Mouse (Mus musculus) megakaryocyte-erythroid progenitor cell, adult 5-6 weeks (primary cell): ENCODE results near the gene Taf11. TPM values are rescaled to one million over a fixed set of nuclear protein-coding genes. Genes with fewer than 3 reads are reported as not detected.
A peak's percentile ranks its signal among the peaks of the same experiment; 100 is the strongest.

Experiments used
- ATAC-seq: replicated peaks from 2 replicates; pipeline ENCODE4 v1.8.0; 2016; ENCODE audit warnings: mild to moderate bottlenecking, inconsistent platforms; ENCODE audit not compliant: severe bottlenecking, poor library complexity, low FRiP score, low TSS enrichment
- total RNA-seq, 2 experiments: library from RNA; stranded (forward) in 1 of 2; stranded (reverse) in 1 of 2; fragments of 200-1000, 215-1000 nt in 1 of 2; fragments of >200 nt in 1 of 2; fragmentation: Nextera tagmentation in 1 of 2; gene quantifications; 2 replicates each; pipeline ENCODE4 v1.2.3; 2014 to 2017

Gene Taf11
- total RNA-seq (2014; fragmentation: Nextera tagmentation), result 42.6 and 44.6 TPM in 2 replicates
- total RNA-seq (2017), result 38.1 and 40.8 TPM in 2 replicates

DNA sequence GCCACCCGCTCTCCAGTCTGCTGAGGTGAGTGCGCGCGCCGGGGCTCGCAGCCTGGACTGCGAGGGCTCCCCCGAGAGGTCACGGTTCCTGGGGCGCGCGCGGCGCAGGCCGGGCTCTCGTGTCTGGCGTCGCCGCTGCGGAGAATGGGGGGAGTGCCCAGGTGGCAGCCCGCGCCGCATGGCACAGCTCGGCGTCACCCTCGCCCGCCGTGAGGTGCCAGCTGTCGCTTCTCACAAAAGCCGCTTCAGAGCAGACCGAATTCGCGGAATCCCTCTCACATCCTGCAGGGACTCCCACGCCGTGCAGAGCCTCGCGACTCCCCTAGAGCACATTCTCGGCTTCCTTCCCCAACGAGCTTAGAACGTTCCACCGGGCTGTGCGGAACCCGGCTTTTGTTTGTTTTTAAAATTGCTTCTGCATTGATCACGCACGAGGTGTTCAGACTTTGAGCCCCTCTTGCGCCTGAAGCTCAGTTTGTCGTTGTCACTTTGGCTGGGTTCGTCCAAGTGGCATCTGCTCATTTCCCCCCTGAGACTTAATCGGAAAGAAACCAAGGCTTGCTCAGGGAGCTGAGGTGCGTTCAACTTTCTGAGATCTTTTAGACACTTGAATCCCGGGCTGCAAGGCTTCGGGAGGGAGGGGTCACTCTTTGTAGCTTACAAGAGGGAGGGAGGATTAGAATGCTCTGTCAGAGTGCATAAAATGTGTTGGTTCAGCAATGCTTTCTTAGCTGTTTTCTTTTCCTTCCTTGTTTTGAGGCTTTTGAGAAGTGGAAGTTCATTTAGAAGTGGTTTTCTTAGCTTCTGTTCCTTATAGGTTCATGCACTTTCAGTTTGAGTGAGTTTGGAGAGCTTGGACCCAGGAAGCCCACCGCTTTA is at the start of gene Taf11:
TSS of gene Taf11 (minus strand) at position 223 of the 879 bp plus-strand sequence.
- peak; percentile 36 for ATAC-seq

DNA sequence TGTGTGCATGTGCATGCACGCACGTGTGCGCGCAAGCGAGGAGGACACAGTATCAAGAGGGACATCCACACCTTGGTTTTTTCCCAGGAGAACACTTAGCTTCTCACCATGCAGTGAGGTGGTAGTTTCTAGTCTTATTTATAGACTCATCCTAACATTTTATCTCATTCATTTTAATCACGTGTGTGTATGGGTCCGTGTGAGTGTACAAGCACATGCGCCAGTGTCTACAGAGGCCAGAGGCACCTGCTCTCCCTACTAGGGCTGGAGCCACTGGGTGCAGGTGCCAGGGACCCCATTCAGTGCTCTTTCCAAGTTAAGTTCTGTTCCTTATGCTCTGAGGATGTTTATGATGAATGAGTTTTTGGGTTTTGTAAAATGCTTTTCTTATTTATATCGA is 48.0 kb upstream of the Taf11 start:
- ATAC-seq, result no peak

- no peak for ATAC-seq
These were observed 45.2 kb upstream of the Taf11 start for GRCm38 (mm10) chr17:27954629-27955402.

DNA sequence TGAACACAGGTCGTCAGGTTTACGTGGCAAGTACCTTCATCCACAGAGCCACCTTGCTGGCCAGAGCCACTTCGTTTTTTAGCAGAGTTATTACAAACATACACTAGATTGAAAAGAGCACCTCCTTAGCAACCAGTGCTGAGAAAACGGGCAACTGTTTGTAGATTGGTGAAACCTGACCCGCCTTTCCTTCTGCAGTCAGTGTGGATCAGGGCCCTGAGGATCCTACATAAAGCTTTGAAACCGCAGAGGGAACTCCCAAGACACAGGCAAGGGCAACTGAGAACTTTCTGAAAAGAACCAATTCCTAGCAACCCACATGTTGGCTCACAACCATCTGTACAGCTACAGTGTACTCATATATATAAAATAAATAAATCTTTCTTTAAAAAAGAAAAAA is 43.5 kb upstream of the Taf11 start:
- ATAC-seq, result no peak

GRCm38 (mm10) chr17:27947155-27947554 is 37.5 kb upstream of the Taf11 start:
- ATAC-seq, result no peak

DNA sequence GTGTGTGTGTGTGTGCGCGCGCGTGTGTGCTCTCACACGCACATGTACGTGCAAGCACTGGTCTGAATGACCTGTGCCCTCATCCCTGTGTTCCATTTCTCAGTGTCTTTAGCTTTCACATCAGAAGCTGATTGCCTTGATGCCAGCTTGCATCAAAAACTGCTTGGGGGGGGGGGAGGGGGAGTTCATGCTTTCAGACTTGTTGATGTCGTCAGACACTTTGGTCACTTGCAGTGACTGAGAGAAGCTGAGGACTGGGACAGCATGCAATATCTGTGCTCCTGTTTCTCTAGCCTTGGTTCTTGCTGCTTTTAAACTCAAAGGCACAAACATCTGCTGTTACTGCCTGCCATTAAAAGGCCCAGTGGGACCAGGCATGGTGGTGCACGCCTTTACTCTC is 36.7 kb upstream of the Taf11 start:
- ATAC-seq, result no peak

DNA sequence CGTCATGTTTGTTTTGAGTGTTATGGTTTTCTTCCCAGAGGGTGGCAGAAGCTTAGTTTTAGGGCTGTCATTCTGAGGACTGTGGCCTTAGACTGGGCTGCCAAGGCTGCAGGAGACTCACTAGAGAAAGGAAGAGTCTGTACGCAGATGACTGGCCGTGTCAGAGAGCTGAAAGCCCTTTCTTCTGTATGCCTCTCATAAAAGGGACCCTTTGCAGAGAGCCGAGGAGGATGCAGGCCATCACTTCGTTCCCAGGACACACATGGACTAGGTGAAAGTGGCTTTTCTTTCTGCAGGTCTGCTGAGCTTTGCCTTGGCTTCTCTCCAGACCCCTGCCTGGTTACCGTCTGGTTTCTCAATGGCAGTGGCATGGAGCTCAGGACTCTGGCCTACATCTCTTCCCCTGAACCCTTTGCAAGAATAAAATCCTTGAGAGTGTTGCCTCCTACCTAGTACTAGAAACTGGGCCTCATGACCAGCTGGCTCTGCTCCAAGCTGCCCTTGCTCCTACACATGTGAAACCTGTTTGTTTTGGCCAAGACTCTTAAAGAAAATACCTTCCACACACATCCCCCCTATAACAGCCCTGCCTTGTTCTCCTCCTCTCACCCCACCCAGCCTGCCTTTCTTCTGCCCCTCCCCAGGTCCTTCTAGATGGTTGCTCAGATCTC is 36.0 kb upstream of the Taf11 start:
- no peak for ATAC-seq

DNA sequence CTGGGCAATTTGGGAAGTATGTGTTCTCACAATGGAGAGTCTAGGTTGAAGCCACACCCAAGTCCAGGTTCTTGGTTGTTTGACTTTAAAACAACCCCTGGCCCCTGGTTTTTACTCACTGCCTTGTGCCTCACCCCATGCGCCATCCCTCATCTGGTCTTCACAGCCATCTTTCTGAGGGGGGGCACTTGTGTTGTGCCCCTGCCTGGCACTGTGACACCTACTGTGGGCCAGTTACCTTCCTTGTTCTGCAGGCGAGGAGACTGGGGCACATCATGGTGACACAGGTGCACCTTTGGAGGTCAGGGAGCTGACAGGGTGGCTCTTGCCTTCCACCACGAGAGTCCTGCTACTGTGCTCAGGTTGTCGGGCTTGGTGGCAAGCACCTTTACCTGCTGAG is 32.5 kb upstream of the Taf11 start:
- ATAC-seq, result no peak

GRCm38 (mm10) chr17:27941698-27942097 is 32.1 kb upstream of the Taf11 start:
- no peak for ATAC-seq

DNA sequence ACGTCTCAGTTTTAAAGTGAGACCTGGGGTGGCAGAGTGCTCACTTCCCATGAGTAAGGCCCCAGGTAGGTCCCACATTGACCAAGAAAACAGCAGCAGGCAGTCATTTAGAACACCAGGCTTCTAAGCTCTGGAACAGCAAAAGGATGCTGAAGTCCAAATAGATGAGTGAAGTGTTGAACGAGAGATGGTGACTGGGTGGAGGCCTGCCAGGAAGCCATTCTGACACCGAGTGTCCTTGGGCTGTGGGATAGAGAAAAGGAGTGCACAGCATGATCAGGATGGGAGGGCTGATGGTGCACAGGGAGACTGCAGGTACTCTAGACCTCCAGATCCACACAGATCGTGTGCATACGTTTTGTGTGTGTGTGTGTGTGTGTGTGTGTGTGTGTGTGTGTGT is 31.5 kb upstream of the Taf11 start:
- ATAC-seq, result no peak

DNA sequence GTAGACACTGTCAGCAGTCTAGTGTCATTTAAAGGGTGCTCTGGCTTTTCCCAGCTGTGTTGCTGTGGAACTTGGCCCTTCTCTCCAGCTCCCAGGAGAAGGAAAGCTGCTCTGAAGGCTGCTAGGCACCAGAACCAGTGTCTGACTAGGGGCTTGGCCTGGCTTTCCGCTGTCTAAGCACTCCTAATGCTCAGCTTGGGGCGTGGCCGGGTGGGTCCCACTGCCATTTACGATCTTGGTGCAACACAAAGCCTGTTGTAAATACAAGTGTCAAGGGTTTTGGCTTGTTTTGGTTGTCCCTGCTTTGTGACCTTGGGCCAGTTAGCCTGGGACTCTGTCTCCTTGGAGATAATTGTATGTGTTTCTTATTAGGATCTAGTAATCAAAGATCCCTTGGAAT is 30.7 kb upstream of the Taf11 start:
- ATAC-seq, result no peak

- no peak for ATAC-seq
These were observed 29.4 kb upstream of the Taf11 start for GRCm38 (mm10) chr17:27939028-27939427.

GRCm38 (mm10) chr17:27938121-27938754 is 28.6 kb upstream of the Taf11 start:
- ATAC-seq, result no peak

DNA sequence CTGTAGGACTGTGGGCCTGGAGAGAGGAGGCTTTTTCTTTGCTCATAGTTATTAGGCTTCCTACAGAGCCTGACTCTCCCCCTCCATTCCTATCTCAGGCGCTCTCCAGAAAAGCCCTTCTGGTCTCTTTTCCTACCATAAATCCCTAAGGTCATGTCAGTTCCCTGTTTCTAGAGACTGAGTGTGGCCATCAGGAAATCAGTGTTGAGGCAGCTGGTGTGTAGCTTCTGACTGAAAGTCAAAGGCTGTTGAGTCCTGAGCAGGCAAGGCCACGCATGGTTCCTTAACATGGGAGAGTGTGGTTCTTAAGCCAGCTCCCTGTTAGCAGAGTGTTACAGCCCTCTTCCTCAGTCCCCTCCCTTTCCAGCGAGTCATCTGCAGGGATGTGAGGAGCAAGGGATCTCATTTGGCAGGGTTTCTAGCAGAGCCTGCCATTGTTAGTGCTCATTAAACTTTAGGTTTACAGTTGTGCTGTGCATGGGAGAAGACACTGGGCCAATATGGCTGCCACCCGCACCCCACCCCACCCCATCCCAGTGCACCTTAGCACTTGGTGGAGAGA is 27.5 kb upstream of the Taf11 start:
- no peak for ATAC-seq

GRCm38 (mm10) chr17:27935091-27935490 is 25.4 kb upstream of the Taf11 start:
- ATAC-seq, result no peak

- no peak for ATAC-seq
These were observed 24.7 kb upstream of the Taf11 start for GRCm38 (mm10) chr17:27934136-27934910.

GRCm38 (mm10) chr17:27931826-27932225 is 22.2 kb upstream of the Taf11 start:
- no peak for ATAC-seq

DNA sequence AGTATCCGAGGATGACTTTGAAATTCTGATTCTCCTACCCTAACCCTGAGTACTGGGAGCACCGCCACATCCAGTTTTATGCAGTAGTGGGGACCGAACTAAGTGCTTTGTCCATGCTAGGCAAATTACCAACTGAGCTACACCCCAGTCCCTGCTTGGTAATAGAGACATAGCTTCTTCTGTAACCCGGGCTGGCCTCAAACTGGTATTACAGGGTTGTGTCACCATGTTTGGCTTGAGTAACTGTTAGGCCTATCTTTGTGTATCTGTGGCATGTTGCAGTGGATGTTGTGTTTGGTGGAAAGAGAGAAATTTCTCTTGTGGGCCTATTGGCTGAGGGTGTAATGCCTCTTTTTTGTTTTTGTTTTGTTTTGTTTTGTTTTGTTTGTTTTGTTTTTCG is 20.6 kb upstream of the Taf11 start:
- no peak for ATAC-seq

GRCm38 (mm10) chr17:27925504-27925903 is 15.9 kb upstream of the Taf11 start:
- no peak for ATAC-seq
